Comparison of ENCODE assay signal across 22 mouse cellular contexts in genomic region chr5:145249520-145249919, GRCm38 (mm10). TPM values are rescaled to one million over a fixed set of nuclear protein-coding genes. Genes with fewer than 3 reads are reported as not detected.
DNase-seq lines count a peak whose midpoint lies in the region; TF ChIP-seq lines count a peak whose summit lies in the region.
"Had no signal": no experiment of that assay in that cellular context is flagged by ENCODE, and none has a peak within 500 bp of the region (broad histone marks: within the 10 kb centered on the region; RNA-seq: fewer than 3 reads in every experiment).

No protein-coding gene starts in this region.

- H3K4me3 ChIP-seq in CH12.LX (replicated peaks in 1 of 3; ENCODE audit: low read depth in 2 of 3, low read length in 2 of 3, poor library complexity in 1 of 3): no peak overlapping the region
- no peak overlapping the region for H3K4me3 ChIP-seq in ES-E14 (ENCODE audit: insufficient read depth in 1 of 2, low read depth in 1 of 2, low read length in 2 of 2, poor library complexity in 1 of 2, severe bottlenecking in 1 of 2)
- H3K4me3 ChIP-seq in MEL (ENCODE audit: control insufficient read depth in 1 of 2, insufficient read depth in 1 of 2, low read depth in 2 of 2, low read length in 2 of 2): no peak overlapping the region

- H3K4me2 ChIP-seq in CH12.LX (ENCODE audit: insufficient read depth, low read depth, poor library complexity, severe bottlenecking): no peak overlapping the region

- H3K4me1 ChIP-seq in CH12.LX (ENCODE audit: control insufficient read depth in 1 of 2, insufficient read depth in 2 of 2): no peaks in the 10 kb centered on the region
- H3K4me1 ChIP-seq in ES-E14 (ENCODE audit: control insufficient read depth in 2 of 2, insufficient read depth in 2 of 2, low read length in 2 of 2, poor library complexity in 1 of 2): no peaks in the 10 kb centered on the region
- H3K4me1 ChIP-seq in MEL (ENCODE audit: control insufficient read depth in 1 of 2, insufficient read depth in 2 of 2, low read length in 2 of 2): no peaks in the 10 kb centered on the region; a peak in 1 of 4 replicates

- in situ Hi-C loops in CH12.LX (cut with MboI; ENCODE audit: low pct_ligation_motif_present, low pct_unique_long_range_greater_than_20kb, low sequenced_read_pairs): no loop called here
- in situ Hi-C loops in ES-E14 (cut with MboI; ENCODE audit: low sequenced_read_pairs in 2 of 2, unreplicated experiment in 2 of 2): no loop called here

- H3K36me3 ChIP-seq in CH12.LX (replicated peaks in 1 of 2; ENCODE audit: control insufficient read depth in 1 of 2, insufficient read depth in 1 of 2, low read length in 1 of 2) (peaks cover 45 to 73% of the 10 kb centered on the region in 2 experiments), ES-E14 (ENCODE audit: control insufficient read depth, insufficient read depth, low read length, poor library complexity, severe bottlenecking) (peaks cover 18% of the 10 kb centered on the region), MEL (ENCODE audit: control insufficient read depth in 1 of 2, insufficient read depth in 2 of 2, low read length in 2 of 2) (peaks cover 0 to 28% of the 10 kb centered on the region in 2 experiments; a peak in 2 of 4 replicates)

- TF ChIP-seq EP300 in CH12.LX (IDR thresholded peaks at IDR 0.05; ENCODE audit: low read length) (no peak), MEL (IDR thresholded peaks at IDR 0.05; ENCODE audit: low read depth in 1 of 2, low read length in 2 of 2) (no peak)

- H3K27me3 ChIP-seq in CH12.LX (replicated peaks): no peaks in the 10 kb centered on the region
- H3K27me3 ChIP-seq in MEL (ENCODE audit: control insufficient read depth in 1 of 2, insufficient read depth in 2 of 2, low read length in 2 of 2): no peaks in the 10 kb centered on the region
- H3K27me3 ChIP-seq: Patski had no signal

- DNase-seq in heart, adult 11 months: peak; percentile 28
- DNase-seq in heart, postnatal 4 days: no peak
- DNase-seq in CH12.LX (ENCODE audit: extremely low read depth): no peak
- no peak for DNase-seq in ES-E14 (ENCODE audit: low read depth, low spot score)
- DNase-seq in MEL (ENCODE audit: low read depth, low spot score): no peak
- no peak for DNase-seq in retina, embryonic 14.5 days (ENCODE audit: low spot score)
- no peak for DNase-seq in urinary bladder, postnatal 10 days (ENCODE audit: low spot score)
- no peak for DNase-seq in cerebellum, postnatal 14 days
- DNase-seq: adrenal gland, adult 2 months; adrenal gland, adult 8-10 months; adrenal gland, postnatal 10 days; adrenal gland, postnatal 14 days; adrenal gland, postnatal 25 days; adrenal gland, postnatal 36 days; B cell, adult 2 months; cerebellum, adult 11 months; cerebellum, adult 11-12 months; cerebellum, adult 18-20 months; cerebellum, adult 2 months; cerebellum, adult 8-10 months had no signal

- H3K9me3 ChIP-seq in CH12.LX (replicated peaks; ENCODE audit: low read length) (peaks cover 2% of the 10 kb centered on the region), ES-E14 (ENCODE audit: control insufficient read depth, insufficient read depth, low read depth, low read length) (no peaks in the 10 kb centered on the region), MEL (replicated peaks; ENCODE audit: insufficient read depth, low read length) (no peaks in the 10 kb centered on the region)
- H3K9me3 ChIP-seq: G1E had no signal

- dilution Hi-C loops in CH12.LX (cut with MboI; ENCODE audit: extremely low pct_ligation_motif_present, extremely low pct_unique_long_range_greater_than_20kb, low sequenced_read_pairs): no loop called here

- TF ChIP-seq CTCF in CH12.LX (conservative IDR thresholded peaks at IDR 0.05 in 1 of 2, IDR thresholded peaks at IDR 0.05 in 1 of 2; ENCODE audit: low read depth in 2 of 2, low read length in 2 of 2) (no peak), MEL (IDR thresholded peaks at IDR 0.05 in 2 of 3, conservative IDR thresholded peaks at IDR 0.05 in 1 of 3; ENCODE audit: control insufficient read depth in 1 of 3, insufficient read depth in 1 of 3, low read depth in 2 of 3, low read length in 3 of 3, poor library complexity in 1 of 3, severe bottlenecking in 1 of 3) (no peak)

- H3K79me2 ChIP-seq in CH12.LX (replicated peaks; ENCODE audit: control insufficient read depth, extremely low read depth, insufficient read depth, poor library complexity, severe bottlenecking): no peaks in the 10 kb centered on the region; the same call in 1 of the 2 replicates
- no peaks in the 10 kb centered on the region for H3K79me2 ChIP-seq in MEL (ENCODE audit: control insufficient read depth, insufficient read depth, low read length, poor library complexity)

- TF ChIP-seq POLR2A in CH12.LX (IDR thresholded peaks at IDR 0.05; ENCODE audit: low read depth, low read length) (no peak), MEL (IDR thresholded peaks at IDR 0.05; ENCODE audit: control insufficient read depth in 1 of 2, insufficient read depth in 1 of 2, low read depth in 1 of 2, low read length in 2 of 2, poor library complexity in 1 of 2) (no peak; a peak in 1 of 4 replicates)

- H3K9ac ChIP-seq in CH12.LX (ENCODE audit: insufficient read depth, low read depth): no peak overlapping the region
- H3K9ac ChIP-seq in ES-E14 (ENCODE audit: insufficient read depth, low read depth, low read length, poor library complexity, severe bottlenecking): no peak overlapping the region
- no peak overlapping the region for H3K9ac ChIP-seq in MEL (ENCODE audit: control insufficient read depth, low read depth, low read length, poor library complexity, severe bottlenecking)

- TF ChIP-seq RAD21 in CH12.LX (IDR thresholded peaks at IDR 0.05; ENCODE audit: low read depth, low read length) (no peak), MEL (IDR thresholded peaks at IDR 0.05; ENCODE audit: low read depth, low read length) (no peak)

- H3K27ac ChIP-seq in CH12.LX (ENCODE audit: insufficient read depth, low read depth) (no peak overlapping the region), ES-E14 (ENCODE audit: insufficient read depth, low read depth, low read length, poor library complexity, severe bottlenecking) (no peak overlapping the region), MEL (ENCODE audit: control insufficient read depth, low read depth, low read length) (no peak overlapping the region)

TF ChIP-seq in CH12.LX, 34 proteins besides CTCF, POLR2A, EP300 and RAD21 (continues in another document):
- TF ChIP-seq ZMIZ1 (IDR thresholded peaks at IDR 0.05; ENCODE audit: low read depth, low read length) (no peak), MAFK (IDR thresholded peaks at IDR 0.05; ENCODE audit: insufficient replicate concordance, low read length) (peak; percentile 62; the same call in 1 of the 2 replicates), CHD2 (IDR thresholded peaks at IDR 0.05; ENCODE audit: low read length) (no peak)

TF ChIP-seq in ES-E14, 5 proteins besides CTCF, POLR2A, EP300 and RAD21 (continues in another document):
- TF ChIP-seq CHD2 (IDR thresholded peaks at IDR 0.05; ENCODE audit: low read depth, low read length): no peak
- TF ChIP-seq ZC3H11A (IDR thresholded peaks at IDR 0.05; ENCODE audit: borderline replicate concordance, low read depth, low read length): no peak
- no peak for TF ChIP-seq HCFC1 (IDR thresholded peaks at IDR 0.05; ENCODE audit: borderline replicate concordance, insufficient read depth, low read length)

TF ChIP-seq in MEL, 35 proteins besides CTCF, POLR2A, EP300 and RAD21:
- TF ChIP-seq UBTF (IDR thresholded peaks at IDR 0.05; ENCODE audit: borderline replicate concordance, insufficient read depth, low read depth, low read length) (no peak), MAFK (IDR thresholded peaks at IDR 0.05; ENCODE audit: borderline replicate concordance, low read depth, low read length) (peak; percentile 61), POLR2AphosphoS2 (IDR thresholded peaks at IDR 0.05; ENCODE audit: low read length) (no peak)

RNA-seq across cellular contexts. Expression of gene Zfp655, which starts 18.0 kb away (rescaled TPM):
- 10 to 100 TPM; 31.7 to 33.7 TPM for total RNA-seq in heart, postnatal 4 days (2021)
- total RNA-seq in CH12.LX (2012; rRNA removed) (18.2 and 20.7 TPM in 2 replicates), CH12.LX (2014; rRNA removed) (21.9 and 24.6 TPM in 2 replicates), ES-E14 (2012; rRNA removed) (31.4 and 36.1 TPM in 2 replicates), MEL (2012; rRNA removed) (26.9 and 30.3 TPM in 2 replicates)
- polyA plus RNA-seq in CH12.LX (2012; ENCODE audit: insufficient read length, low read depth) (18.1 and 18.5 TPM in 2 replicates), MEL (2012; ENCODE audit: insufficient read depth in 1 of 2, insufficient read length in 2 of 2, low read depth in 1 of 2, low replicate concordance in 2 of 2, missing spikeins in 1 of 2) (10 to 100 TPM; 25.2 to 35.3 TPM)

RNA-seq across cellular contexts. Expression of gene Zscan25, which starts 30.8 kb away (rescaled TPM):
- total RNA-seq in heart, postnatal 4 days (2021): 10 to 100 TPM; 15.4 to 15.9 TPM
- 12.2 and 13.5 TPM in 2 replicates for total RNA-seq in CH12.LX (2012; rRNA removed)
- total RNA-seq in CH12.LX (2014; rRNA removed): 9.8 and 11.8 TPM in 2 replicates
- polyA plus RNA-seq in CH12.LX (2012; ENCODE audit: insufficient read length, low read depth): 19.5 and 20.1 TPM in 2 replicates
- 16.8 and 22.5 TPM in 2 replicates for total RNA-seq in ES-E14 (2012; rRNA removed)
- total RNA-seq in MEL (2012; rRNA removed): 13.9 and 15.1 TPM in 2 replicates
- 10 to 100 TPM in 1 of 2 experiments, not detected in 1; 26.5 TPM for polyA plus RNA-seq in MEL (2012; ENCODE audit: insufficient read depth in 1 of 2, insufficient read length in 2 of 2, low read depth in 1 of 2, low replicate concordance in 2 of 2, missing spikeins in 1 of 2)

RNA-seq across cellular contexts. Expression of gene Zkscan5, which starts 45.2 kb away (rescaled TPM):
- total RNA-seq in heart, postnatal 4 days (2021): 10 to 100 TPM; 16.5 to 17.7 TPM
- 5.6 and 6.2 TPM in 2 replicates for total RNA-seq in CH12.LX (2012; rRNA removed)
- total RNA-seq in CH12.LX (2014; rRNA removed): 4.7 and 5.0 TPM in 2 replicates
- polyA plus RNA-seq in CH12.LX (2012; ENCODE audit: insufficient read length, low read depth): 4.4 and 5.3 TPM in 2 replicates
- total RNA-seq in ES-E14 (2012; rRNA removed): 16.9 and 18.0 TPM in 2 replicates
- 7.8 and 8.7 TPM in 2 replicates for total RNA-seq in MEL (2012; rRNA removed)
- polyA plus RNA-seq in MEL (2012; ENCODE audit: insufficient read depth in 1 of 2, insufficient read length in 2 of 2, low read depth in 1 of 2, low replicate concordance in 2 of 2, missing spikeins in 1 of 2): 1 to 10 TPM in 1 of 2 experiments, not detected in 1; 9.8 TPM

RNA-seq across cellular contexts. Expression of gene Zkscan14, which starts 47.9 kb away (rescaled TPM):
- total RNA-seq in heart, postnatal 4 days (2021): 1 to 10 TPM; 4.1 to 4.6 TPM
- total RNA-seq in CH12.LX (2012; rRNA removed) (11.5 and 12.1 TPM in 2 replicates), CH12.LX (2014; rRNA removed) (10.7 and 12.8 TPM in 2 replicates), ES-E14 (2012; rRNA removed) (5.5 TPM in 2 replicates), MEL (2012; rRNA removed) (6.7 and 7.1 TPM in 2 replicates)
- polyA plus RNA-seq in CH12.LX (2012; ENCODE audit: insufficient read length, low read depth) (10.1 and 10.5 TPM in 2 replicates), MEL (2012; ENCODE audit: insufficient read depth in 1 of 2, insufficient read length in 2 of 2, low read depth in 1 of 2, low replicate concordance in 2 of 2, missing spikeins in 1 of 2) (1 to 10 TPM in 1 of 2 experiments, not detected in 1; 7.5 TPM)

RNA-seq across cellular contexts. Expression of gene Atp5j2, which starts 57.7 kb away (rescaled TPM):
- 100 to 1,000 TPM; 760 to 785 TPM for total RNA-seq in heart, postnatal 4 days (2021)
- total RNA-seq in CH12.LX (2012; rRNA removed) (440 and 469 TPM in 2 replicates), CH12.LX (2014; rRNA removed) (202 and 229 TPM in 2 replicates), ES-E14 (2012; rRNA removed) (537 and 605 TPM in 2 replicates), MEL (2012; rRNA removed) (493 and 517 TPM in 2 replicates)
- polyA plus RNA-seq in CH12.LX (2012; ENCODE audit: insufficient read length, low read depth) (327 and 397 TPM in 2 replicates), MEL (2012; ENCODE audit: insufficient read depth in 1 of 2, insufficient read length in 2 of 2, low read depth in 1 of 2, low replicate concordance in 2 of 2, missing spikeins in 1 of 2) (100 to 1,000 TPM; 543 to 733 TPM)
